Mouse (Mus musculus): ENCODE data around the gene Fastk.

GRCm38 (mm10) chr5:24481647-24482046, 36.6 kb upstream of the Fastk start:
- peak; percentile 50; the same call in 1 of the 2 replicates for TF ChIP-seq CTCF (IDR thresholded peaks at IDR 0.05; ENCODE audit: insufficient read depth, low read depth, low read length)
- no peak for TF ChIP-seq POLR2A (IDR thresholded peaks at IDR 0.05; ENCODE audit: insufficient read depth, low read depth, low read length)

Measured in olfactory bulb, adult 2 months (tissue).